Mouse (Mus musculus): ENCODE measurements around the gene Arid4a. TPM values are rescaled to one million over a fixed set of nuclear protein-coding genes. Genes with fewer than 3 reads are reported as not detected.
"Not testable (repeated sequence)": the region's sequence is repeated elsewhere in the genome, so short reads cannot be mapped to it uniquely, and the experiment has no call there.

The Arid4a gene
- total and polyA plus RNA-seq, 3 experiments = 12.4 to 57.5 (median 57.4) TPM

DNA sequence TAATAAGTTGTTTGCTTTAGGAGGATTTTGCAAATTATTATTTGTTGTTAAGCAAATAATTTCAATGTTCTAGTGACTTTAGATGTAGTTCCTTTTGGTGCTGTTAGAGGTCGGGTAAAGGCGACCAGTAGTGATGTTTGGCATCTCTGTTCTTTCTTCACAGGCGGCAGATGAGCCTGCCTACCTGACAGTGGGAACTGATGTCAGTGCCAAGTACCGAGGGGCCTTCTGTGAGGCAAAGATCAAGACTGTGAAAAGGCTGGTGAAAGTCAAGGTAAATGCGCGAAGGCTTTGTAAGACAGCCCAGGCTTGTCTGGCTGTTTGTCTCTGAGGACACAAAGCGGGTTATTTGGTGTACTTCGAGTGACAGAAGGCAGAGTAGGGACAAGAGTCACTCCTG lies 3.4 kb downstream of the Arid4a start:
- TF ChIP-seq GATA2 (IDR thresholded peaks at IDR 0.05; ENCODE audit: borderline replicate concordance, low read depth, low read length) = no peak
- TF ChIP-seq GATA1 (IDR thresholded peaks at IDR 0.05; ENCODE audit: borderline replicate concordance, low read length) = no peak
- no peak for TF ChIP-seq CTCF (IDR thresholded peaks at IDR 0.05; ENCODE audit: low read depth, low read length)
- no peak for TF ChIP-seq TAL1 (conservative IDR thresholded peaks at IDR 0.05; ENCODE audit: low read depth, low read length)
- no peak for TF ChIP-seq POLR2AphosphoS5 (IDR thresholded peaks at IDR 0.05; ENCODE audit: insufficient replicate concordance, low read depth, low read length)
- H3K36me3 ChIP-seq (replicated peaks) = peaks cover 55% of the 10 kb centered on the region
- ATAC-seq (ENCODE audit: extremely low read depth, insufficient number of reproducible peaks, low FRiP score, poor library complexity, severe bottlenecking) = no peak

DNA sequence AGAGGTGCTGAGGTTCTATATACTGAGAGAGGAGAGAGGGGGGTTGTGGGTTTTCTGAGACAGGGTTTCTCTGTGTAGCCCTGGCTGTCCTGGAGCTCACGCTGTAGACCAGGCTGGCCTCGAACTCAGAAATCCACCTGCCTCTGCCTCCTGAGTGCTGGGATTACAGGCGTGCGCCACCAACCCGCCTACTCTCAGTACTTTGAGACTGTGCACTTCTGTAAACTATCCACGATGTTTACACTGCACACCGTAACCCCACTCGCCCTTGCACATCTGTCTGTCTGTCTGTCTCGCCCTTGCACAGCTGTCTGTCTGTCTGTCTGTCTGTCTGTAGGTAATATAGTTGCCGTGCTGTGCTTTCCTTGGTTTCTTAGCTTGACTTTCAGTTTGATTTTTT lies 8.6 kb downstream of the Arid4a start:
- DNase-seq (ENCODE audit: low spot score) = no peak
- TF ChIP-seq TAL1 (conservative IDR thresholded peaks at IDR 0.05; ENCODE audit: low read depth, low read length) (no peak), GATA2 (IDR thresholded peaks at IDR 0.05; ENCODE audit: borderline replicate concordance, low read depth, low read length) (no peak), POLR2AphosphoS5 (IDR thresholded peaks at IDR 0.05; ENCODE audit: insufficient replicate concordance, low read depth, low read length) (no peak), CTCF (IDR thresholded peaks at IDR 0.05; ENCODE audit: low read depth, low read length) (no peak), GATA1 (IDR thresholded peaks at IDR 0.05; ENCODE audit: borderline replicate concordance, low read length) (no peak)
- Histone ChIP-seq H3K36me3 (replicated peaks) (peaks cover 93% of the 10 kb centered on the region), H3K4me1 (ENCODE audit: insufficient read depth, low read depth, low read length) (peaks cover 2% of the 10 kb centered on the region; the same call in 1 of the 2 replicates), H3K9me3 (replicated peaks) (no peaks in the 10 kb centered on the region), H3K27me3 (ENCODE audit: insufficient read depth, low read length) (no peaks in the 10 kb centered on the region), H3K4me3 (ENCODE audit: low read depth, low read length) (no peak overlapping the region)
- ATAC-seq (ENCODE audit: extremely low read depth, insufficient number of reproducible peaks, low FRiP score, poor library complexity, severe bottlenecking) = no peak

More for the DNA sequence above, 3.4 kb downstream of the Arid4a start:
- Histone ChIP-seq H3K4me1 (ENCODE audit: insufficient read depth, low read depth, low read length) (peaks cover 16% of the 10 kb centered on the region), H3K4me3 (ENCODE audit: low read depth, low read length) (no peak overlapping the region), H3K27me3 (ENCODE audit: insufficient read depth, low read length) (no peaks in the 10 kb centered on the region), H3K9me3 (replicated peaks) (no peaks in the 10 kb centered on the region)
- DNase-seq (ENCODE audit: low spot score) = no peak

- TF ChIP-seq POLR2AphosphoS5 (IDR thresholded peaks at IDR 0.05; ENCODE audit: insufficient replicate concordance, low read depth, low read length) = peak; percentile 76; the same call in 1 of the 2 replicates
- not testable (repeated sequence) for H3K4me1 ChIP-seq (ENCODE audit: insufficient read depth, low read depth, low read length); H3K4me3 ChIP-seq (ENCODE audit: low read depth, low read length); ATAC-seq (ENCODE audit: extremely low read depth, insufficient number of reproducible peaks, low FRiP score, poor library complexity, severe bottlenecking); DNase-seq (ENCODE audit: low spot score); H3K27me3 ChIP-seq (ENCODE audit: insufficient read depth, low read length); H3K9me3 ChIP-seq (replicated peaks)
- H3K36me3 ChIP-seq (replicated peaks) = peaks cover 93% of the 10 kb centered on the region
Measured at GRCm38 (mm10) chr12:71028265-71028664, 12.5 kb downstream of the Arid4a start.

GRCm38 (mm10) chr12:71030260-71030659 lies 14.5 kb downstream of the Arid4a start:
- Histone ChIP-seq H3K4me1 (ENCODE audit: insufficient read depth, low read depth, low read length) (peaks cover 2% of the 10 kb centered on the region; the same call in 1 of the 2 replicates), H3K9me3 (replicated peaks) (no peaks in the 10 kb centered on the region), H3K36me3 (replicated peaks) (peaks cover 94% of the 10 kb centered on the region), H3K4me3 (ENCODE audit: low read depth, low read length) (no peak overlapping the region), H3K27me3 (ENCODE audit: insufficient read depth, low read length) (no peaks in the 10 kb centered on the region)
- ATAC-seq (ENCODE audit: extremely low read depth, insufficient number of reproducible peaks, low FRiP score, poor library complexity, severe bottlenecking) = no peak
- TF ChIP-seq POLR2AphosphoS5 (IDR thresholded peaks at IDR 0.05; ENCODE audit: insufficient replicate concordance, low read depth, low read length) (no peak), GATA1 (IDR thresholded peaks at IDR 0.05; ENCODE audit: borderline replicate concordance, low read length) (no peak), GATA2 (IDR thresholded peaks at IDR 0.05; ENCODE audit: borderline replicate concordance, low read depth, low read length) (no peak), TAL1 (conservative IDR thresholded peaks at IDR 0.05; ENCODE audit: low read depth, low read length) (no peak), CTCF (IDR thresholded peaks at IDR 0.05; ENCODE audit: low read depth, low read length) (no peak)
- no peak for DNase-seq (ENCODE audit: low spot score)

GRCm38 (mm10) chr12:71030722-71031121 lies 14.9 kb downstream of the Arid4a start:
- Histone ChIP-seq H3K9me3 (replicated peaks) (0 out of 2 replicates have a peak, but pooled peaks cover under 1% of the 10 kb centered on the region), H3K4me1 (ENCODE audit: insufficient read depth, low read depth, low read length) (peaks cover 3% of the 10 kb centered on the region; the same call in 1 of the 2 replicates), H3K27me3 (ENCODE audit: insufficient read depth, low read length) (no peaks in the 10 kb centered on the region), H3K36me3 (replicated peaks) (peaks cover 92% of the 10 kb centered on the region), H3K4me3 (ENCODE audit: low read depth, low read length) (no peak overlapping the region)
- no peak for DNase-seq (ENCODE audit: low spot score)
- no peak for ATAC-seq (ENCODE audit: extremely low read depth, insufficient number of reproducible peaks, low FRiP score, poor library complexity, severe bottlenecking)
- TF ChIP-seq CTCF (IDR thresholded peaks at IDR 0.05; ENCODE audit: low read depth, low read length) (0 out of 2 replicates have a peak, but pooled peaks have one; percentile 3), POLR2AphosphoS5 (IDR thresholded peaks at IDR 0.05; ENCODE audit: insufficient replicate concordance, low read depth, low read length) (no peak)

DNA sequence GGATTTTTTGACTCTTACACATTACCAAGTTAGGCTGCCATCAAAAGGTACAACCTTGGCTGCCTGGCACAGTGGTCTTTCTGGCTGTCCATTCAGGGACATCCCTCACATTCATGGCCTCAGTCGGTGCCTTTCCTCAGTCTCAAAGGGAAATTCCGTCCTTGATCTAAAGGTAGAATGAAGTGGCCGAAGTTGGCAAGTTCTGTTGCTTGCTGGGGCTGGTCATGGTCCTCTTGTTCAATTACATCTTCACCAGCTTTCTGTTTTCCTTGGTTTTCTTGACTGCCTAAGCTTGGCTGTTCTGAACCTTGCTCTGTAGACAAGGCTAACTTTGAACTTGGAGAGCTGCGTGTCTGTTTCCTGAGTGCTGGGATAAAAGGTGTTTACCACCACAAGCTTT lies 20.0 kb downstream of the Arid4a start:
- Histone ChIP-seq H3K4me1 (ENCODE audit: insufficient read depth, low read depth, low read length) (peaks cover 27% of the 10 kb centered on the region), H3K4me3 (ENCODE audit: low read depth, low read length) (no peak overlapping the region), H3K9me3 (replicated peaks) (peaks cover 8% of the 10 kb centered on the region), H3K36me3 (replicated peaks) (peaks cover 93% of the 10 kb centered on the region), H3K27me3 (ENCODE audit: insufficient read depth, low read length) (no peaks in the 10 kb centered on the region)
- TF ChIP-seq TAL1 (conservative IDR thresholded peaks at IDR 0.05; ENCODE audit: low read depth, low read length) = no peak
- no peak for TF ChIP-seq GATA2 (IDR thresholded peaks at IDR 0.05; ENCODE audit: borderline replicate concordance, low read depth, low read length)
- no peak for TF ChIP-seq CTCF (IDR thresholded peaks at IDR 0.05; ENCODE audit: low read depth, low read length)
- TF ChIP-seq POLR2AphosphoS5 (IDR thresholded peaks at IDR 0.05; ENCODE audit: insufficient replicate concordance, low read depth, low read length) = no peak
- TF ChIP-seq GATA1 (IDR thresholded peaks at IDR 0.05; ENCODE audit: borderline replicate concordance, low read length) = no peak
- DNase-seq (ENCODE audit: low spot score) (no peak), ATAC-seq (ENCODE audit: extremely low read depth, insufficient number of reproducible peaks, low FRiP score, poor library complexity, severe bottlenecking) (no peak)

All from G1E (cell line).